Mouse (Mus musculus) ZHBTc4 (cell line): ENCODE measurements around the gene Olfr305.

Experiments
- DNase-seq: peaks from one replicate; pipeline ENCODE4 v3.0.0-alpha.2; 2011; ENCODE audit warnings: low read depth, low spot score

The Olfr305 gene

DNA sequence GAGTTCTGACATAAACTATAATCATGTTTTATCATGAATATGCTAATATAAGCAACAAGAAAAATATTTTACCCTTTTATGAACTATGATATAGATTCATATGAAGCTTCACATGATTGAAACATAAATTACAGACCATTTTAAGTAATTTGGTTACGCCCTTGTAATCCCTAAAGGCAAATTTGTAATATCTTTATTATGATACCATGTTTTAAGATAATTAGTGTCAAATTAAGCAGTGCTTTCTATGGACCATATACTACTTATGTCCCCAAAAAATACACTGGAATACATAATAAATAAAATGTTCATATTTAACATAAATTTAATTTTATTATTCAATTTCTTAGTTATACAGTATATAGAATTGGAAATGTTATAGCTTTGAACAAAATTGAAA lies at the start of gene Olfr305:
Gene Olfr305 (minus strand): TSS at position 101 of the 400 bp plus-strand sequence.
- no peak for DNase-seq

DNA sequence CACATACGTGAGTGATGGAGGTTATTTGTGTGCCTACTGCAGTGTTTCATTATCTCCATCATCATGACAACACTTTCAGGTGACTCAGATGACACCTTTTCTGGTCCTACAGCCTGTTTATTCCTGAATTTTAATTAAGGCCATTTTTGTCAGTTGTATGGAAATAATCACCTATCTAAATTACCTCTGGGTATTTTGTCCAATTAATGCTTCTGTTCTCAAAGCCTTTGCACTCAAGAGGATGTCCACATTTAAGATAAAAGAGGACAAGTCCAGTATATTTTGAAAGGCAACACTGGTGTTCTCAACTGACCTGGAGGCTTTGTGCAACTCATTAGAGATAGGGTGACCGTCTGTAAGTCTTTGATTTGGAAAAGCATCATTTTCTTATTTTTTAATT lies 36.8 kb upstream of the Olfr305 start, which contains the start of gene Olfr301:
Gene Olfr301 (plus strand): TSS at position 301 of the 400 bp plus-strand sequence.
- no peak for DNase-seq

DNA sequence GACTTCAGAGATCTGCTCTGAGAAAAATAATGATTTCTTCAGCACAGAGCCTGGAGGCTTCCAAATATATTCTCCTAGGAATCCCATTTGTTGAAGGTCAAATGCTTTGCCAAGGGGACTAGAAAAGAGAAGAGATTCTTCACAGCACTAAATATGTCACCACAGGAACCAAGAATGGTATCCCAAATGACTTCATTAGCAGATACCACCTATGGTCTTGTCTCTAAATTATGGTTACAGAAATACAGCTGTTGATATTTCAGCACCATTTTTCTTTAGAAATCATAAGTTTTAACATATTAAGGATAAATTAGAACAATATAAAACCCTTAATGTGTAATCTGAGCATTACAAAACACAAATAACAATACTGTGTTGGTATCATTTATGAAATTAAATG lies 31.0 kb upstream of the Olfr305 start, which contains the start of gene Olfr303:
Gene Olfr303 (minus strand): TSS at position 101 of the 400 bp plus-strand sequence.
- no peak for DNase-seq

GRCm38 (mm10) chr7:86386558-86386957 lies 19.8 kb upstream of the Olfr305 start, which contains the start of gene Olfr304:
Olfr304 (minus strand) TSS chr7:86386658.
- DNase-seq, result no peak

DNA sequence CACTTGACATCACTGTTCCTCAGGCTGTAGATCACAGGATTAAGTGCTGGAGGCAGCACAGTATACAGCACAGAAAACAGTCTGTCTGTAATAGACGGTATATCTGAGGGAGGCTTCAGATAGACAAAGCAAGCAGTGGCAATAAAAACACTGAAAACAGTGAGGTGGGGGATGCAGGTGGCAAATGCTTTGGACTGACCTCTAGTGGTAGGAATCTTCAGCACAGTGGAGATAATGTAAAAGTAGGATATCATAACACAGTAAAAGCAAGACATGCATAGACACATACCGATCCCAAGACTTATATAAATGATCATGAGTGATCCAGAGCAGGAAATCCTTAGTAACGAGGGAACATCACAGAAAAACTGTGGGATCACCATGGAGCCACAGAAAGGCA lies 19.0 kb upstream of the Olfr305 start:
- peak; percentile 44 for DNase-seq

DNA sequence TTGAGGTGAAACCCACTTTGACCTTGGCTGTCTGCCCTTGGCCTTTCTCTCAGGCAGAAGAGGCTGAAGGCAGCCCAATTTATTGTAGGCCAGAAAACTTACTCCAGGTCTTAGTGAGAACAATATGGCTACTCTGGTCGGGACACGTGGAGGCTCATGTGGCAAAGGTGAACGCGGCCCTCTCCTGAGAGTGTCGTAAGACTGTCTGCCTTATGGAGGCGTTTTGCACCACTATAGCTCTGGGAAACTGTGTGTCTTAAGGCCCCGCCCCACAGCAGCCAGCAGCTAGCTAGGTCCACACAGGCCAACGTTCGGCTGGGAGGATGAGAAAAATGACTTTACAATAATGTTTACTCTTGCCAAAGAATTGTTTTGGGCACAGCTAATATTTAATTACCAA lies 20.4 kb downstream of the Olfr305 start:
- peak; percentile 62 for DNase-seq

DNA sequence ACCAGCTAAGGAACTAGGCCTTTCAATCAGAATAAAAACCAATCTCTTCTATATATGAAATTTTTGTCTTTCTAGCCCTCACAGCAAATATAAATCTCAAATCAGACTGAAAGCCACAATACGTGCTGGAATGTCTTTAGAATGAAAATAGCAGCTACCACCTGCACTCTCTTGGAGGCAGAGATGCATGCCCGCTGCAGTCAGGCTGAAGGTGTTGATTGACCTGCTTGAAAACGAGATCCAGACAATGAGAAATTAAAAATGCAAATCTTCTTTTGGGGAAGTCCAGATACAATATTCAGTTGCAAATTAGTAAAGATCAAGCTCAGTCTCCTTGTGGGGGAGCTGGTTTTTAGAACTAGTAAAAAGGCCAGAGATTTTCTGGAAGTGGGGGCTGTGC lies 22.5 kb downstream of the Olfr305 start:
- DNase-seq, result no peak

DNA sequence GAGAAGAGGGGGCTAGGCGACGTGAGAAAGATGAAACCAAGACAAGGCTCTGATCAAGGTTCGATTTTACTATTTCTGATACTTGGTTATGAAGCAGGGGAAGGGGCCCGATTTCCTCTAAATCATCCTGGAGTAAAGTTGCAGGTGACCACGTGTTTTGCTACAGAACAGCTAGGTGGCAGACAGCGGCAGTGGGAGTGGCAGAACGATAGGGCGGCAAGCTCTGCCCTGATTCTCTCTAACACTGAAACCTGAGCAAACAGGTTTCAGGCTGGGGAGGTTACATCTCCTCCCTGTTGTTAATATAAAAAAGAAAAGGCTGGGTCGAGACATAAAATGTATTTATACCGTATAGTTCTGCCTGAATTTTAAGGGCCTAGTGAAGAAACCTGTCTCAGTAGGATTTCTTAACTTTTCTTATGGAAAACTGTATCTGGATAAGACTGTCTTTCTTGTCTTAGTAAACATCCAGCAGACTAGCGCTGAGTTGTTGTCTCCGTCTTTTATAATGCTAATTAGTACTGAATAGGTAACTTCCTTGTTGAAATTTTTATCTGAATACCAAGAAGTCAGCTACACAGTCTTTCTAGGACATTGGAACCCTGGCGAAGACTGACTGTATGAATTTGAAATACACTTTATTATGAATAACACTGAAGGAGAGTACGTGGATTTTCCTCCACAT lies 23.7 kb downstream of the Olfr305 start:
- peak; percentile 55 for DNase-seq

GRCm38 (mm10) chr7:86337486-86337885 lies 29.2 kb downstream of the Olfr305 start, which contains the start of gene Olfr307:
Olfr307 (minus strand) TSS chr7:86337586.
- DNase-seq, result no peak

GRCm38 (mm10) chr7:86325530-86325929 lies 41.2 kb downstream of the Olfr305 start, which contains the start of gene Olfr308:
Olfr308 (minus strand) TSS chr7:86325630.
- no peak for DNase-seq

DNA sequence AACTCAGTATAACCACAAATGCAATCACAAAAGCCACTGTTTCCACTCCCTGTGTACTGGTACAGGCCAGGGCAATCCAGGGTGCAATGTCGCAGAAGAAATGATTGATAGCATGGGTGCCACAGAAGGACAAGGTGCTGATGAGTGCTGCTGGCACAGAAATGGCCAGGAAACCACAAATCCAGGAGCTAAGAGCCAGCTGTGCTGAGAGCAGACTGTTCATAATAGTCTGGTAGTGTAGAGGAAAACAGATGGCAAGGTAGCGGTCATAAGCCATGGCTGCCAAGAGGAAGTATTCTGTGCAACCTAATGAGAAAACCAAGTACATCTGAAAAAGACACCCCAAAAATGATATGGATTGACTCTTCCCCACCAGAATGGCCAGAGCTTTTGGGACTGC lies 45.4 kb downstream of the Olfr305 start:
- DNase-seq, result no peak

GRCm38 (mm10) chr7:86313608-86314007 lies 53.1 kb downstream of the Olfr305 start, which contains the start of gene Olfr309:
Olfr309 (minus strand) TSS chr7:86313708.
- no peak for DNase-seq
